Mouse (Mus musculus) heart, embryonic 16.5 days (tissue): ENCODE measurements around the gene Agap1. TPM values are rescaled to one million over a fixed set of nuclear protein-coding genes. Genes with fewer than 3 reads are reported as not detected.

Source experiments
- ATAC-seq: fragments of 200-750 bp; cut with Nextera tagmentation; replicated peaks from 2 replicates; pipeline ENCODE4 v1.8.0; 2017; ENCODE audit warnings: moderate number of reproducible peaks; ENCODE audit not compliant: insufficient read depth, low FRiP score; ENCODE audit errors: extremely low read depth
- H3K27ac ChIP-seq: fragments of 300-500 bp; sonication (generic); 2 replicates; pipeline ENCODE4 v1.5.1; 2014; ENCODE audit warnings: mild to moderate bottlenecking, low read length, control low read depth, moderate library complexity
- H3K27me3 ChIP-seq: fragments of 300-500 bp; sonication (generic); 2 replicates; pipeline ENCODE4 v1.6.1; 2014; ENCODE audit warnings: low read length, mixed read lengths; ENCODE audit not compliant: control insufficient read depth, insufficient read depth
- H3K36me3 ChIP-seq: fragments of 300-500 bp; sonication (generic); 2 replicates; pipeline ENCODE4 v1.6.1; 2014; ENCODE audit not compliant: control insufficient read depth, insufficient read depth
- H3K4me1 ChIP-seq: fragments of 300-500 bp; sonication (generic); 2 replicates; pipeline ENCODE4 v1.6.1; 2014; ENCODE audit warnings: low read length, mixed read lengths; ENCODE audit not compliant: control insufficient read depth, insufficient read depth
- H3K4me2 ChIP-seq: fragments of 300-500 bp; sonication (generic); 2 replicates; pipeline ENCODE4 v1.6.1; 2014; ENCODE audit warnings: low read depth, mild to moderate bottlenecking, control low read depth, low read length
- H3K4me3 ChIP-seq: fragments of 300-500 bp; sonication (generic); 2 replicates; pipeline ENCODE4 v1.5.1; 2014; ENCODE audit warnings: mild to moderate bottlenecking, control low read depth, low read length
- H3K9ac ChIP-seq: fragments of 300-500 bp; sonication (generic); 2 replicates; pipeline ENCODE4 v1.6.1; 2014; ENCODE audit warnings: low read length, control low read depth
- H3K9me3 ChIP-seq: fragments of 300-500 bp; sonication (generic); replicated peaks from 2 replicates; pipeline ENCODE4 v1.6.1; 2016; ENCODE audit warnings: low read length; ENCODE audit not compliant: control insufficient read depth
- WGBS: fragments of 180-500 bp; shearing (Covaris S2); extraction: QIAGEN DNeasy Blood & Tissue Kit; methylation state at CpG from one replicate; pipeline ENCODE4 v1.1.7; 2014; 5-methylcytosine and 5-hydroxymethylcytosine counted together
- polyA plus RNA-seq: library from polyadenylated mRNA; unstranded; fragments of >200 nt; fragmentation: Nextera tagmentation; extraction: Ambion mirVana; gene quantifications from 2 replicates; pipeline ENCODE4 v1.2.1, GENCODE M21; 2015

Gene Agap1
- polyA plus RNA-seq, 1 experiment from 2014 or later, result 6.2 TPM

GRCm38 (mm10) chr1:89656167-89656566, 201.6 kb downstream of the Agap1 start:
- Histone ChIP-seq H3K4me2 (peak overlapping the region; percentile 56), H3K4me1 (peaks cover 9% of the 10 kb centered on the region), H3K27ac (peak overlapping the region; percentile 16; the same call in 1 of the 2 replicates), H3K9ac (no peak overlapping the region), H3K27me3 (no peaks in the 10 kb centered on the region), H3K36me3 (no peaks in the 10 kb centered on the region), H3K4me3 (no peak overlapping the region), H3K9me3 (no peaks in the 10 kb centered on the region)
- ATAC-seq, result no peak
- WGBS, result 69% methylated on average over 3 of the region's 3 CpGs

DNA sequence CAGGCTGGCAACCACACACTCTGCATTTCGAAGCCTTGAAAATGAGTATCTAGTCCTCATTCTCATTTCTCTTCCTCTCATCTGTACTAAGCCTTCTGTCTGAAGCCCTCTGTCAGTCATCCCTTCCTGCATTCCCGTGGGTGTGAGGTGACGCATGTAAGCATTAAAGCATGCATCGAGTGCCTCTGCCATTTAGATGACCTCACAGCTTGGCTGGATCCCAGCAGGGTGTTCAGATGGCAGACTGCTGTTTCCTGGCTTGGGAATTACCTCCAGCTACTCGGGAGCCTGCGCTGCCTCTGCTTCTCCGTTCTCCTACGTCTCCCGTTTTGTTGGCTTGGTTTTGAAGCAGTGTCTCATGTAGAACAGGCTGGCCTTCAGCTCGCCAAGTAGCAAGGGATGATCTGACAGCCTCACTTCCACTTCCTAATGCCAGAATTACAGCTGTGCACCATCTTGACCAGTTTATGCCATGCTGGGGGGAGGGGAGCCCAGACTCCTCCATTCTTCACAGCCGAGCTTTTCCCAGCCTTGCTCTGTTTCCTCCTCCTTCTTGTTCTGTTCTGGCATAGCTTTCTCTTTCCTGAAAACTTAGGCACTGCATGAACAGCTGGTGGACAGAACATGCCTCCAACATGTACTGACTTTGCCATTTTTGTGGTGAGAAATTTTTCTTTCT, 202.2 kb downstream of the Agap1 start:
- peak; percentile 85 for ATAC-seq
- Histone ChIP-seq H3K4me3 (peak overlapping the region; percentile 27), H3K9me3 (no peaks in the 10 kb centered on the region), H3K4me1 (peaks cover 9% of the 10 kb centered on the region), H3K36me3 (no peaks in the 10 kb centered on the region), H3K27me3 (no peaks in the 10 kb centered on the region), H3K27ac (peak overlapping the region; percentile 56), H3K4me2 (peak overlapping the region; percentile 56), H3K9ac (no peak overlapping the region)
- 13% methylated on average over 11 of the region's 11 CpGs for WGBS

DNA sequence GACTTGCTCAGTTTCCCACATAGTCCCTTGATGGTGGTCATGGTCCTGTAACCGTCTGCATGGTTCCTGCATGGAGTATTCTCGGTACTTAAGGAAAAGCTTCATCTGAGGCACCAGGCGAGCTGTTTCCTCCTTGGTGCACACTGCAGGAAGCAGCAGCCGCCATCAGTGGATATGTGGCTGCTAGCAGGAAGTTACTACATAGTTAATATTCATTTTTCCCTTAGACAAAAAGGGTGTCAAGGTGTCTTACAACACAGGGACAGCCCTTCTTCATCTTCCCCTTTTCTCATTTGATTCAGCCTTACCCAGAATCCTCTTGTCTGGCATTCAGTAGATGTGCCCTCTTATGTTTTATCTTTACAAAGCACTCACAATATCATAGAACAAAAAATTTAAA, 206.2 kb downstream of the Agap1 start:
- no peaks in the 10 kb centered on the region for H3K27me3 ChIP-seq
- no peaks in the 10 kb centered on the region for H3K9me3 ChIP-seq
- H3K27ac ChIP-seq, result no peak overlapping the region
- H3K4me3 ChIP-seq, result no peak overlapping the region
- no peak overlapping the region for H3K9ac ChIP-seq
- no peak for ATAC-seq
- peaks cover 11% of the 10 kb centered on the region for H3K36me3 ChIP-seq
- no peak overlapping the region for H3K4me2 ChIP-seq
- peaks cover 9% of the 10 kb centered on the region for H3K4me1 ChIP-seq
- WGBS, result 77% methylated on average over 4 of the region's 4 CpGs

- Histone ChIP-seq H3K9ac (no peak overlapping the region), H3K4me2 (no peak overlapping the region), H3K4me3 (no peak overlapping the region), H3K27me3 (no peaks in the 10 kb centered on the region), H3K27ac (no peak overlapping the region), H3K36me3 (peaks cover 13% of the 10 kb centered on the region), H3K4me1 (no peaks in the 10 kb centered on the region), H3K9me3 (no peaks in the 10 kb centered on the region)
- 66% methylated on average over 5 of the region's 5 CpGs for WGBS
- ATAC-seq, result no peak
Observed at GRCm38 (mm10) chr1:89666154-89666553, 211.5 kb downstream of the Agap1 start.

DNA sequence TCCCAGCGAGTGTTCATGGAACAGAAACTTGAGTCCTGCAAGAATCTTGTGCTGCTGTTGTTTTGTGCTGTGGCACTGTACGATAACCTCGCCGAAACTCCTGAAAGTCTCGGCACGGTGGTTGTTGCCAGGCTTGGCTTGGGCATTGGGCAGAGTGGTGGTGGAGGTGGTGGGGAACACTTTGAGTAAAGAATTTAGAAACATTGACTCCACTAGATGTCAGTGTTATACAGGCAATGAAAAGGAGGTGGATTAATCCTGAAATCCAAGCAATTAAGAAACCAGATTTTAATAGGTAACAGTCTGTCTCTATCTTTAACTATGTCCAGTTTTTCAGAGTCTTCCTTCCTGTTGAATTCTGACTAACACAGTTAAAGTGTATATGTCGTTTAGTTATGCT, 212.8 kb downstream of the Agap1 start:
- Histone ChIP-seq H3K27me3 (no peaks in the 10 kb centered on the region), H3K36me3 (peaks cover 16% of the 10 kb centered on the region), H3K27ac (no peak overlapping the region), H3K4me2 (no peak overlapping the region), H3K4me1 (no peaks in the 10 kb centered on the region), H3K9me3 (no peaks in the 10 kb centered on the region), H3K9ac (no peak overlapping the region), H3K4me3 (no peak overlapping the region)
- ATAC-seq, result no peak
- WGBS, result 73% methylated on average over 7 of the region's 7 CpGs

DNA sequence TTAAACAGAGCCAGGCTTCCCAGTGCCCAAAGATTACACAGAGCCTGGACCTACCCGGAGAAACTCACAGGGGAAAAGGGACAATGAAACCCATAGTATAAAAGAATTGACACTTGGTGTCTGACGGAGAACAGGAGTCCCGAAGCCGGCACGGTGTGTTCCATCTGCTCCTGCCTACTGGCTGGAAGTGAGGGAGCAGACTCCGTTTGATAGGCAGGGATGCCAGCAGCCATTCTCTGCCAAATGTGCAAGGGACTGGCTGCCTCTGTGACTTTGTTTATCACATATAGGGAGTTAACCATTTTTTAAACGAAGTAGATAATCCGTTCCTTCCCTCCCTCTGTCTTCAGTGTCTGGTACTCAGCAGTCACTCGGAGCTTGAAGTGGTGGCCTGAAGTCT, 214.0 kb downstream of the Agap1 start:
- WGBS, result 48% methylated on average over 9 of the region's 9 CpGs
- Histone ChIP-seq H3K9me3 (no peaks in the 10 kb centered on the region), H3K27ac (no peak overlapping the region), H3K4me3 (no peak overlapping the region), H3K27me3 (no peaks in the 10 kb centered on the region), H3K36me3 (peaks cover 22% of the 10 kb centered on the region), H3K9ac (no peak overlapping the region), H3K4me2 (no peak overlapping the region), H3K4me1 (no peaks in the 10 kb centered on the region)
- ATAC-seq, result no peak

- Histone ChIP-seq H3K27ac (no peak overlapping the region), H3K4me2 (no peak overlapping the region), H3K27me3 (no peaks in the 10 kb centered on the region), H3K9me3 (no peaks in the 10 kb centered on the region), H3K9ac (no peak overlapping the region), H3K4me3 (no peak overlapping the region), H3K36me3 (peaks cover 13% of the 10 kb centered on the region), H3K4me1 (no peaks in the 10 kb centered on the region)
- 90% methylated on average over 26 of the region's 26 CpGs for WGBS
- ATAC-seq, result no peak
Observed at GRCm38 (mm10) chr1:89671110-89671787, 216.6 kb downstream of the Agap1 start.

- Histone ChIP-seq H3K9me3 (no peaks in the 10 kb centered on the region), H3K4me1 (no peaks in the 10 kb centered on the region), H3K9ac (no peak overlapping the region), H3K27me3 (no peaks in the 10 kb centered on the region), H3K36me3 (peaks cover 13% of the 10 kb centered on the region), H3K4me2 (no peak overlapping the region), H3K27ac (no peak overlapping the region), H3K4me3 (no peak overlapping the region)
- ATAC-seq, result no peak
- whole genome bisulfite sequencing, result 70% methylated on average over 6 of the region's 6 CpGs
Observed at GRCm38 (mm10) chr1:89673071-89673470, 218.5 kb downstream of the Agap1 start.

- no peak overlapping the region for H3K4me3 ChIP-seq
- no peaks in the 10 kb centered on the region for H3K27me3 ChIP-seq
- no peaks in the 10 kb centered on the region for H3K4me1 ChIP-seq
- H3K36me3 ChIP-seq, result peaks cover 13% of the 10 kb centered on the region
- no peak overlapping the region for H3K9ac ChIP-seq
- no peaks in the 10 kb centered on the region for H3K9me3 ChIP-seq
- WGBS, result 87% methylated on average over 3 of the region's 3 CpGs
- no peak overlapping the region for H3K27ac ChIP-seq
- ATAC-seq, result no peak
- H3K4me2 ChIP-seq, result no peak overlapping the region
Observed at GRCm38 (mm10) chr1:89673686-89674085, 219.1 kb downstream of the Agap1 start.
